Mouse (Mus musculus): Measurements from ENCODE around the gene Rxfp3. TPM values are rescaled to one million over a fixed set of nuclear protein-coding genes. Genes with fewer than 3 reads are reported as not detected.

Gene Rxfp3
- polyA plus RNA-seq, 2 experiments: not detected

- TF ChIP-seq EP300 (IDR thresholded peaks at IDR 0.05; ENCODE audit: low read depth) (no peak), CTCF (IDR thresholded peaks at IDR 0.05; ENCODE audit: low read depth) (peak; percentile 40; the same call in 1 of the 2 replicates)
- DNase-seq (ENCODE audit: low read depth in 3 of 3, low spot score in 3 of 3) (no peak), ATAC-seq (ENCODE audit: insufficient read depth) (no peak)
- 19% methylated on average over 5 of the region's 5 CpGs for WGBS (ENCODE audit: insufficient replicate concordance)
- Histone ChIP-seq H3K9ac (replicated peaks) (no peak overlapping the region), H3K9me3 (ENCODE audit: control insufficient read depth, low read length) (no peaks in the 10 kb centered on the region), H3K4me2 (ENCODE audit: low read depth) (no peak overlapping the region), H3K36me3 (replicated peaks; ENCODE audit: control insufficient read depth, insufficient read depth, low read depth) (no peaks in the 10 kb centered on the region), H3K4me3 (ENCODE audit: insufficient read depth in 1 of 2, low read depth in 2 of 2, low read length in 2 of 2) (no peak overlapping the region), H3K4me1 (replicated peaks; ENCODE audit: control insufficient read depth in 2 of 2, insufficient read depth in 2 of 2, low read length in 1 of 2) (peaks cover 0 to 3% of the 10 kb centered on the region in 2 experiments; a peak in 1 of 4 replicates), H3K27me3 (ENCODE audit: control insufficient read depth, insufficient read depth, low read length) (no peaks in the 10 kb centered on the region), H3K27ac (no peak overlapping the region)
Measured at GRCm38 (mm10) chr15:11008756-11009155, 29.0 kb downstream of the Rxfp3 start.

- Histone ChIP-seq H3K4me2 (ENCODE audit: low read depth) (no peak overlapping the region), H3K36me3 (replicated peaks; ENCODE audit: control insufficient read depth, insufficient read depth, low read depth) (no peaks in the 10 kb centered on the region), H3K4me3 (ENCODE audit: insufficient read depth in 1 of 2, low read depth in 2 of 2, low read length in 2 of 2) (no peak overlapping the region), H3K4me1 (replicated peaks; ENCODE audit: control insufficient read depth in 2 of 2, insufficient read depth in 2 of 2, low read length in 1 of 2) (no peaks in the 10 kb centered on the region), H3K27ac (no peak overlapping the region), H3K27me3 (ENCODE audit: control insufficient read depth, insufficient read depth, low read length) (no peaks in the 10 kb centered on the region), H3K9me3 (ENCODE audit: control insufficient read depth, low read length) (no peaks in the 10 kb centered on the region), H3K9ac (replicated peaks) (no peak overlapping the region)
- 57% methylated on average over 6 of the region's 6 CpGs for WGBS (ENCODE audit: insufficient replicate concordance)
- no peak for ATAC-seq (ENCODE audit: insufficient read depth)
- TF ChIP-seq EP300 (IDR thresholded peaks at IDR 0.05; ENCODE audit: low read depth) (no peak), CTCF (IDR thresholded peaks at IDR 0.05; ENCODE audit: low read depth) (no peak)
- no peak for DNase-seq (ENCODE audit: low read depth in 3 of 3, low spot score in 3 of 3)
Measured at GRCm38 (mm10) chr15:11004646-11005045, 33.1 kb downstream of the Rxfp3 start.

GRCm38 (mm10) chr15:11003791-11004190 lies 34.0 kb downstream of the Rxfp3 start:
- DNase-seq (ENCODE audit: low read depth in 3 of 3, low spot score in 3 of 3) (no peak), ATAC-seq (ENCODE audit: insufficient read depth) (no peak)
- Histone ChIP-seq H3K36me3 (replicated peaks; ENCODE audit: control insufficient read depth, insufficient read depth, low read depth) (no peaks in the 10 kb centered on the region), H3K27me3 (ENCODE audit: control insufficient read depth, insufficient read depth, low read length) (no peaks in the 10 kb centered on the region), H3K4me3 (ENCODE audit: insufficient read depth in 1 of 2, low read depth in 2 of 2, low read length in 2 of 2) (no peak overlapping the region), H3K27ac (no peak overlapping the region), H3K9ac (replicated peaks) (no peak overlapping the region), H3K4me2 (ENCODE audit: low read depth) (no peak overlapping the region), H3K4me1 (replicated peaks; ENCODE audit: control insufficient read depth in 2 of 2, insufficient read depth in 2 of 2, low read length in 1 of 2) (no peaks in the 10 kb centered on the region), H3K9me3 (ENCODE audit: control insufficient read depth, low read length) (no peaks in the 10 kb centered on the region)
- 58% methylated on average over 4 of the region's 4 CpGs for whole genome bisulfite sequencing (ENCODE audit: insufficient replicate concordance)
- no peak for TF ChIP-seq CTCF (IDR thresholded peaks at IDR 0.05; ENCODE audit: low read depth)
- no peak for TF ChIP-seq EP300 (IDR thresholded peaks at IDR 0.05; ENCODE audit: low read depth)

GRCm38 (mm10) chr15:11000421-11000820 lies 37.4 kb downstream of the Rxfp3 start, which contains the start of gene Slc45a2:
TSS of gene Slc45a2 (plus strand) at chr15:11000721.
- Histone ChIP-seq H3K27ac (no peak within 1 kb of the TSS), H3K4me2 (ENCODE audit: low read depth) (no peak within 1 kb of the TSS), H3K4me3 (ENCODE audit: insufficient read depth in 1 of 2, low read depth in 2 of 2, low read length in 2 of 2) (no peak within 1 kb of the TSS), H3K27me3 (ENCODE audit: control insufficient read depth, insufficient read depth, low read length) (no peaks in the 10 kb centered on the region), H3K36me3 (replicated peaks; ENCODE audit: control insufficient read depth, insufficient read depth, low read depth) (no peaks in the 10 kb centered on the region), H3K4me1 (replicated peaks; ENCODE audit: control insufficient read depth in 2 of 2, insufficient read depth in 2 of 2, low read length in 1 of 2) (no peaks in the 10 kb centered on the region), H3K9me3 (ENCODE audit: control insufficient read depth, low read length) (no peaks in the 10 kb centered on the region), H3K9ac (replicated peaks) (no peak within 1 kb of the TSS)
- TF ChIP-seq EP300 (IDR thresholded peaks at IDR 0.05; ENCODE audit: low read depth) (no peak), CTCF (IDR thresholded peaks at IDR 0.05; ENCODE audit: low read depth) (no peak)
- WGBS (ENCODE audit: insufficient replicate concordance): 73% methylated on average over 7 of the region's 7 CpGs
- ATAC-seq (ENCODE audit: insufficient read depth) (no peak), DNase-seq (ENCODE audit: low read depth in 3 of 3, low spot score in 3 of 3) (no peak)

- Histone ChIP-seq H3K36me3 (replicated peaks; ENCODE audit: control insufficient read depth, insufficient read depth, low read depth) (no peaks in the 10 kb centered on the region), H3K4me3 (ENCODE audit: insufficient read depth in 1 of 2, low read depth in 2 of 2, low read length in 2 of 2) (no peak overlapping the region), H3K4me1 (replicated peaks; ENCODE audit: control insufficient read depth in 2 of 2, insufficient read depth in 2 of 2, low read length in 1 of 2) (no peaks in the 10 kb centered on the region), H3K27ac (no peak overlapping the region), H3K9ac (replicated peaks) (no peak overlapping the region), H3K27me3 (ENCODE audit: control insufficient read depth, insufficient read depth, low read length) (no peaks in the 10 kb centered on the region), H3K9me3 (ENCODE audit: control insufficient read depth, low read length) (no peaks in the 10 kb centered on the region), H3K4me2 (ENCODE audit: low read depth) (no peak overlapping the region)
- WGBS (ENCODE audit: insufficient replicate concordance): 44% methylated on average over 5 of the region's 5 CpGs
- no peak for TF ChIP-seq EP300 (IDR thresholded peaks at IDR 0.05; ENCODE audit: low read depth)
- TF ChIP-seq CTCF (IDR thresholded peaks at IDR 0.05; ENCODE audit: low read depth): no peak
- DNase-seq (ENCODE audit: low read depth in 3 of 3, low spot score in 3 of 3) (no peak), ATAC-seq (ENCODE audit: insufficient read depth) (no peak)
Measured at GRCm38 (mm10) chr15:10999832-11000231, 38.0 kb downstream of the Rxfp3 start.

Measured in liver, embryonic 14.5 days (tissue).